Mouse (Mus musculus) liver, embryonic 15.5 days (tissue): ENCODE data around the gene Retnlg. TPM values are rescaled to one million over a fixed set of nuclear protein-coding genes. Genes with fewer than 3 reads are reported as not detected.
"Not testable (repeated sequence)": the region's sequence is repeated elsewhere in the genome, so short reads cannot be mapped to it uniquely, and the experiment has no call there.

Experiments used
- ATAC-seq: fragments of 200-750 bp; cut with Nextera tagmentation; 2 replicates; pipeline ENCODE4 v1.8.0; 2017; ENCODE audit warnings: moderate number of reproducible peaks, mild to moderate bottlenecking, moderate library complexity; ENCODE audit not compliant: insufficient read depth
- H3K27ac ChIP-seq: fragments of 300-500 bp; sonication (generic); replicated peaks from 2 replicates; pipeline ENCODE4 v1.5.1; 2015; ENCODE audit warnings: mild to moderate bottlenecking, inconsistent platforms
- H3K27me3 ChIP-seq: fragments of 300-500 bp; sonication (generic); 2 replicates; pipeline ENCODE4 v1.6.1; 2015; ENCODE audit warnings: mild to moderate bottlenecking, inconsistent platforms
- H3K36me3 ChIP-seq: fragments of 300-500 bp; sonication (generic); replicated peaks from 2 replicates; pipeline ENCODE4 v1.6.1; 2015; ENCODE audit warnings: moderate library complexity, mild to moderate bottlenecking, inconsistent platforms
- H3K4me1 ChIP-seq: fragments of 300-500 bp; sonication (generic); replicated peaks from 2 replicates; pipeline ENCODE4 v1.6.1; 2015; ENCODE audit warnings: inconsistent platforms
- H3K4me2 ChIP-seq: fragments of 300-500 bp; sonication (generic); 2 replicates; pipeline ENCODE4 v1.6.1; 2015; ENCODE audit warnings: moderate library complexity, mild to moderate bottlenecking, inconsistent platforms
- H3K4me3 ChIP-seq: fragments of 300-500 bp; sonication (generic); replicated peaks from 2 replicates; pipeline ENCODE4 v1.5.1; 2015; ENCODE audit warnings: mild to moderate bottlenecking, inconsistent platforms
- H3K9ac ChIP-seq: fragments of 300-500 bp; sonication (generic); 2 replicates; pipeline ENCODE4 v1.6.1; 2015; ENCODE audit warnings: moderate library complexity, mild to moderate bottlenecking, inconsistent platforms
- H3K9me3 ChIP-seq: fragments of 300-500 bp; sonication (generic); replicated peaks from 2 replicates; pipeline ENCODE4 v1.6.1; 2016; ENCODE audit warnings: inconsistent platforms
- WGBS: fragments of 180-500 bp; shearing (Covaris S2); methylation state at CpG from one replicate; pipeline ENCODE4 v1.1.7; 2015; ENCODE audit warnings: mixed read lengths; ENCODE audit not compliant: insufficient replicate concordance; 5-methylcytosine and 5-hydroxymethylcytosine counted together
- polyA plus RNA-seq: library from polyadenylated mRNA; unstranded; fragments of >200 nt; fragmentation: Nextera tagmentation; extraction: Ambion mirVana; gene quantifications from 2 replicates; pipeline ENCODE4 v1.2.1, GENCODE M21; 2015

Retnlg gene
- 12.3 and 17.4 TPM in 2 replicates for polyA plus RNA-seq

DNA sequence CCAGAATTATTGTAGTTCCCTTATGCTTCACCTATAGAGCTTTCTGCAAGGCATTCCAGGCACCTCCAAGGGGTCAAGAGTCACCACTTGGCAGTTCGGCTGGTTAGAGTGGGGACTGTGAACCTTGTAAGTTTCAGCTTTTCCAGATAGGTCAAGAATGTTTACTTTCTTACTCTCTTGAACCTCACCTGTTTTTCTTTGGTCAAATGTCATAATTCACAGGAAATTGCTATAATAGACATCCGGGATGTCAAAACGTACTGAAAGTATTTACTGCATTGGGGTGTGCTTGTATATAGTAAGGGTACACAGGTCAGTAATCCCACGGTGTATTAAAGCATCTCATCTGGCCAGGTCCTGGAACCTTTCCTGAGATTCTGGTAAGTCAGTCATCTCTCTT is at the start of gene Retnlg:
TSS of gene Retnlg (plus strand) at position 301 of the 400 bp plus-strand sequence.
- H3K4me2 ChIP-seq = no peak within 1 kb of the TSS
- no peak within 1 kb of the TSS for H3K4me3 ChIP-seq
- H3K9me3 ChIP-seq = no peaks in the 10 kb centered on the region
- no peak within 1 kb of the TSS for H3K9ac ChIP-seq
- no peak for ATAC-seq
- no peaks in the 10 kb centered on the region for H3K36me3 ChIP-seq
- WGBS = 59% methylated on average over 4 of the region's 4 CpGs
- H3K4me1 ChIP-seq = no peaks in the 10 kb centered on the region; the same call in none of the 2 replicates
- H3K27ac ChIP-seq = no peak within 1 kb of the TSS
- H3K27me3 ChIP-seq = no peaks in the 10 kb centered on the region

DNA sequence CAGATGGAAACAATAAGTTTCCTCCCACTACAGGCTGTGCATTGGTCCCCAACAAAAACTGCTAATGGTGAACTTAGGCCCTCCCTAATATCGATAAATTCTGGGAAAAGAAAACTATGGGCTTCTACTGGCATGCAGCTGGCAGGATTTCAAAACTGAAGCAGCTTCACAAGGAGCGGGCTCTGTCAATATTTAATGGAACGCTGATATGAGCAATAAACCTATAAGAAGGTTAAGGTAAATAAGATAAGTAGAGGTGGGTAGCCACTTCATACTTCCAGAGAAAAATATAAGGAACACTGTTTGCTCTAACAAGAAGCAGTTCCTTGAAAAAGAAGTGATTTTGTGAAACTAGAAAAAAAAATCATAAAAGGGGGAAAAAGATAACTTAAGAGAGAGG is 45.9 kb upstream of the Retnlg start:
- Histone ChIP-seq H3K9ac (no peak overlapping the region), H3K9me3 (no peaks in the 10 kb centered on the region), H3K27ac (no peak overlapping the region), H3K36me3 (no peaks in the 10 kb centered on the region), H3K4me3 (no peak overlapping the region), H3K27me3 (no peaks in the 10 kb centered on the region), H3K4me2 (no peak overlapping the region), H3K4me1 (no peaks in the 10 kb centered on the region)
- 62% methylated on average over 3 of the region's 3 CpGs for WGBS
- ATAC-seq = no peak

DNA sequence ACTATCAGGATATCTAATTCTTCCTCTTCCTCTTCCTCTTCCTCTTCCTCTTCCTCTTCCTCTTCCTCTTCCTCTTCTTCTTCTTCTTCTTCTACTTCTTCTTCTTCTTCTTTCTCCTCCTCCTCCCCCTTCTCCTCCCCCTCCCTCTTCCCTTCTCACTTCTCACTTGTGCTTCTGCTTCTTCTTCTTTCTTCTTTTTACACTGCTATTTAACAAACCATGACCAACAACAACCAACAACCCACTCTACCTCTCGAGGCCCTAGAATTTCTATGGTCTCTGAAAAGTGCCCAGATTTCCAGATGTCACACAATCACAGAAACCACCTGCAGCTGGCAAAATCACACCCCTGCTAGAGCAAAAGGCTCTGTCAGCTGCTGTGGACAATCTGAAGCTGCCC is 44.8 kb upstream of the Retnlg start:
- no peak overlapping the region for H3K27ac ChIP-seq
- no peak overlapping the region for H3K4me2 ChIP-seq
- no peaks in the 10 kb centered on the region for H3K9me3 ChIP-seq
- no peak overlapping the region for H3K4me3 ChIP-seq
- no peak for ATAC-seq
- no peaks in the 10 kb centered on the region for H3K36me3 ChIP-seq
- 36% methylated on average over 1 of the region's 1 CpGs for WGBS
- H3K4me1 ChIP-seq = no peaks in the 10 kb centered on the region
- no peaks in the 10 kb centered on the region for H3K27me3 ChIP-seq
- H3K9ac ChIP-seq = no peak overlapping the region

GRCm38 (mm10) chr16:48829060-48829459 is 43.4 kb upstream of the Retnlg start:
- no peak for ATAC-seq
- Histone ChIP-seq H3K4me3 (no peak overlapping the region), H3K9me3 (no peaks in the 10 kb centered on the region), H3K4me1 (no peaks in the 10 kb centered on the region), H3K4me2 (no peak overlapping the region), H3K36me3 (no peaks in the 10 kb centered on the region), H3K9ac (no peak overlapping the region), H3K27ac (no peak overlapping the region), H3K27me3 (no peaks in the 10 kb centered on the region)
- 47% methylated on average over 4 of the region's 4 CpGs for WGBS

- Histone ChIP-seq H3K36me3 (no peaks in the 10 kb centered on the region), H3K4me1 (no peaks in the 10 kb centered on the region), H3K27me3 (no peaks in the 10 kb centered on the region), H3K9me3 (no peaks in the 10 kb centered on the region), H3K4me2 (no peak overlapping the region), H3K27ac (no peak overlapping the region), H3K4me3 (no peak overlapping the region), H3K9ac (no peak overlapping the region)
- WGBS = 66% methylated on average over 8 of the region's 8 CpGs
- no peak for ATAC-seq
Measured at GRCm38 (mm10) chr16:48832055-48832454, 40.4 kb upstream of the Retnlg start.

DNA sequence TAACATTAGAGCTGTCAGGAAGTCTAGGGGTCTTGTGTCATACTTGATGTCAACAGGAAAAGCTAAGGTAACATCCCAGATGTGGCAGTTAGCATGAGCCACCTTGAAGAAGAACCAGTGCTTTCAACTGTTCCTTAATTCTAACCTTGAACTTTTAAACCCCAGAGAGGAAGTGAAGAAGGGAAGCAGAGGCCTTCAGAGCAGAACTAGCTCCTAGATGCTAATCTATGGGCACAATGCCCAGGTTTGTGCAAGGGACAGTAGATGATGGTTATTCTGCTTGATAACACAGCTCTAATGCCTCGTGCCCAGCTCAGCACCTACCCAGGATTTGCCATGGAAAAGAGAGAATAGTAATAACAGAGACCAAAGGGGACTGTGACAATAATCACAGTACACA is 38.8 kb upstream of the Retnlg start:
- H3K4me1 ChIP-seq, H3K9ac ChIP-seq, H3K27me3 ChIP-seq, H3K9me3 ChIP-seq, H3K4me2 ChIP-seq, H3K4me3 ChIP-seq, ATAC-seq, H3K27ac ChIP-seq, H3K36me3 ChIP-seq: not testable (repeated sequence)
- 14% methylated on average over 1 of the region's 1 CpGs for WGBS

DNA sequence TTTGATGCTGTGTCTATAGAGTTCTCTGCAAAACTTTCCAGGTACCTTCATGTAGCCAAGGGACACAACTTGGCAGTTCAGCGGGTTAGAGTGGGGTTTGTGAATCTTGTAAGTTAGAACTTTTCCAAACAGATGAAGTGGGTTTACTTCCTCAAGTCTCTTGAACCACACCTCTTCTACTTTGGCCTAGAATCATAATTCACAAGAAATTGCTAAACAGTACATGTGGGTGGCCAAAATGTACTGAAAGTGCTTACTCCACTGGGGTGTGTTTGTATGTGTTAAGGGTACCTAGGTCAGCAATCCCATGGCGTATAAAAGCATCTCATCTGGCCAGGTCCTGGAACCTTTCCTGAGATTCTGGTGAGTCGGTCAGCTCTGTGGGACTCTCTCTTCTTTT is 30.2 kb upstream of the Retnlg start, which contains the start of gene Retnla:
TSS of gene Retnla (plus strand) at position 286 of the 400 bp plus-strand sequence.
- Histone ChIP-seq H3K4me3 (no peak within 1 kb of the TSS), H3K36me3 (no peaks in the 10 kb centered on the region), H3K9ac (no peak within 1 kb of the TSS), H3K9me3 (no peaks in the 10 kb centered on the region), H3K27me3 (no peaks in the 10 kb centered on the region), H3K4me2 (no peak within 1 kb of the TSS), H3K27ac (no peak within 1 kb of the TSS), H3K4me1 (no peaks in the 10 kb centered on the region)
- no peak for ATAC-seq
- WGBS = 60% methylated on average over 3 of the region's 3 CpGs

DNA sequence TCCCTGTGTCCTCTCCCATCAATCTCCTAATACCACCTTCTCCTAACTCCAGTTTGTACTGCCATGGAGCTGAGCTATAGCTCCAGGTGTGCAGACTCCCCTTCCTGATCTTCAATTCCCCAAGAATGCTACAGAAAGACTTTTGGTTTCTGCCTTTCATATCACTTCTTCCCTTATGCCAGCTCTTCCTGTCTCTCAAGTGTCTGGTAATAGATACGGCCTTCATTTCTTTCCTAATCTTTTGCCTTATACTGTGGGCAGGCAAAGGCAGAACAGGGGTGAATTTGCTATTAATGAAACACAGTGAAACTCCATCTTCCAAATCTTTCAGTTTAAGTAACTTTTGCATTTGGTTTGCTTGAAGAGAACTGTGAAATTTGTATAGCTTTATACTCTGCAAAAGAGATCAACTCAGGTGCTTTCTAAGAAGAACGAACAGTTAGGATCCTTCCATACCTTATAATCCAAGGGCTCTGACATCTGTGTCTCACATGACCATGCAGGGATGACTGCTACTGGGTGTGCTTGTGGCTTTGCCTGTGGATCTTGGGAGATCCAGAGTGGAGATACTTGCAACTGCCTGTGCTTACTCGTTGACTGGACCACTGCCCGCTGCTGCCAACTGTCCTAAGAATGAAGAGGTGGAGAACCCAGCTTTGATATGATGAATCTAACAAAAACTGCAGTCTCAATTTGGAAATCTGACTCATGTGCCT is 28.6 kb upstream of the Retnlg start:
- no peak overlapping the region for H3K4me3 ChIP-seq
- no peaks in the 10 kb centered on the region for H3K9me3 ChIP-seq
- ATAC-seq = no peak
- H3K4me2 ChIP-seq = no peak overlapping the region
- H3K36me3 ChIP-seq = no peaks in the 10 kb centered on the region
- H3K27me3 ChIP-seq = no peaks in the 10 kb centered on the region
- H3K4me1 ChIP-seq = no peaks in the 10 kb centered on the region
- no peak overlapping the region for H3K27ac ChIP-seq
- 49% methylated on average over 4 of the region's 4 CpGs for WGBS
- no peak overlapping the region for H3K9ac ChIP-seq

GRCm38 (mm10) chr16:48865004-48865403 is 7.4 kb upstream of the Retnlg start:
- ATAC-seq, H3K36me3 ChIP-seq, H3K4me3 ChIP-seq, H3K27me3 ChIP-seq, H3K9ac ChIP-seq, H3K9me3 ChIP-seq, H3K27ac ChIP-seq, H3K4me2 ChIP-seq, H3K4me1 ChIP-seq: not testable (repeated sequence)
- WGBS = 62% methylated on average over 1 of the region's 1 CpGs

DNA sequence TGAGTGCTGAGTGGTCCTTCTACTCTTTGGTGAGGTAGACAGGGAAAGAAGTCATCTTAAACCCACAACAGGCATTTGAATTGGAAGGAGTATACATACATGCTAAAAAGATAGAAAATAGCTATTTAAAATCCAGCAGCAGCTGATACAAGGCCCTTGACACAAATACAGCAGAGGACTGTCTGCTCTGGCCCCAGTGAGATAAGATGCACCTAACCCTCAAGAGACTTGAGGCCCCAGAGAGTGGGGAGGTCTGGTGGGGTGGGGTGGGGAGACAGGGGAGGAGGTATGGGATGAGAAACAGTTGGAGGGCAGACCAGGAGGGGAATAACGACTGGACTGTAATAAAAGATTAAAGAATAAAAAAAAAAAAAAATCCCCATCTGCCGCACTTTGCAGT is 4.7 kb upstream of the Retnlg start:
- no peak overlapping the region for H3K27ac ChIP-seq
- H3K27me3 ChIP-seq = no peaks in the 10 kb centered on the region
- H3K4me3 ChIP-seq = no peak overlapping the region
- H3K4me2 ChIP-seq = no peak overlapping the region
- H3K9me3 ChIP-seq = no peaks in the 10 kb centered on the region
- ATAC-seq = peak; percentile 66
- WGBS = 38% methylated on average over 2 of the region's 2 CpGs
- H3K9ac ChIP-seq = no peak overlapping the region
- no peaks in the 10 kb centered on the region; the same call in none of the 2 replicates for H3K4me1 ChIP-seq
- H3K36me3 ChIP-seq = no peaks in the 10 kb centered on the region

GRCm38 (mm10) chr16:48868663-48869062 is 3.8 kb upstream of the Retnlg start:
- Histone ChIP-seq H3K36me3 (no peaks in the 10 kb centered on the region), H3K4me1 (no peaks in the 10 kb centered on the region; the same call in none of the 2 replicates), H3K9ac (no peak overlapping the region), H3K9me3 (no peaks in the 10 kb centered on the region), H3K4me2 (no peak overlapping the region), H3K27ac (no peak overlapping the region), H3K4me3 (no peak overlapping the region), H3K27me3 (no peaks in the 10 kb centered on the region)
- ATAC-seq = no peak
- 48% methylated on average over 1 of the region's 1 CpGs for WGBS

- no peak overlapping the region for H3K27ac ChIP-seq
- no peak overlapping the region for H3K4me3 ChIP-seq
- H3K36me3 ChIP-seq = no peaks in the 10 kb centered on the region
- H3K4me2 ChIP-seq = no peak overlapping the region
- no peaks in the 10 kb centered on the region for H3K27me3 ChIP-seq
- 53% methylated on average over 3 of the region's 3 CpGs for WGBS
- ATAC-seq = no peak
- H3K4me1 ChIP-seq = no peaks in the 10 kb centered on the region; the same call in none of the 2 replicates
- no peak overlapping the region for H3K9ac ChIP-seq
- no peaks in the 10 kb centered on the region for H3K9me3 ChIP-seq
Measured at GRCm38 (mm10) chr16:48869671-48870070, 2.8 kb upstream of the Retnlg start.
